Mouse (Mus musculus): ENCODE data around the gene Pde4b. TPM values are rescaled to one million over a fixed set of nuclear protein-coding genes. Genes with fewer than 3 reads are reported as not detected.

Gene Pde4b
- total RNA-seq, 2 experiments from 2014 or later = 119 to 125 TPM

GRCm38 (mm10) chr4:102568591-102568990 is 481.2 kb downstream of the Pde4b start:
- no peak for DNase-seq (ENCODE audit: low spot score in 2 of 2)

- no peak for DNase-seq (ENCODE audit: low spot score in 2 of 2)
Observed at GRCm38 (mm10) chr4:102569101-102569583, 481.8 kb downstream of the Pde4b start.

GRCm38 (mm10) chr4:102569950-102570765 is 482.8 kb downstream of the Pde4b start:
- DNase-seq (ENCODE audit: low spot score in 2 of 2) = no peak

GRCm38 (mm10) chr4:102570766-102571411 is 483.5 kb downstream of the Pde4b start:
- no peak for DNase-seq (ENCODE audit: low spot score in 2 of 2)

GRCm38 (mm10) chr4:102572031-102572430 is 484.7 kb downstream of the Pde4b start:
- DNase-seq (ENCODE audit: low spot score in 2 of 2) = no peak

- DNase-seq (ENCODE audit: low spot score in 2 of 2) = no peak
Observed at GRCm38 (mm10) chr4:102572591-102572990, 485.2 kb downstream of the Pde4b start.

- DNase-seq (ENCODE audit: low spot score in 2 of 2) = no peak
Observed at GRCm38 (mm10) chr4:102573361-102573781, 486.0 kb downstream of the Pde4b start.

GRCm38 (mm10) chr4:102574226-102574625 is 486.9 kb downstream of the Pde4b start:
- no peak for DNase-seq (ENCODE audit: low spot score in 2 of 2)

- no peak for DNase-seq (ENCODE audit: low spot score in 2 of 2)
Observed at GRCm38 (mm10) chr4:102574666-102575254, 487.4 kb downstream of the Pde4b start.

GRCm38 (mm10) chr4:102576109-102576508 is 488.8 kb downstream of the Pde4b start:
- DNase-seq (ENCODE audit: low spot score in 2 of 2) = no peak

- no peak for DNase-seq (ENCODE audit: low spot score in 2 of 2)
Observed at GRCm38 (mm10) chr4:102577636-102578035, 490.3 kb downstream of the Pde4b start.

- DNase-seq (ENCODE audit: low spot score in 2 of 2) = no peak
Observed at GRCm38 (mm10) chr4:102579051-102579450, 491.7 kb downstream of the Pde4b start.

GRCm38 (mm10) chr4:102579746-102580145 is 492.4 kb downstream of the Pde4b start:
- DNase-seq (ENCODE audit: low spot score in 2 of 2) = no peak

- no peak for DNase-seq (ENCODE audit: low spot score in 2 of 2)
Observed at GRCm38 (mm10) chr4:102582165-102582749, 494.9 kb downstream of the Pde4b start.

- DNase-seq (ENCODE audit: low spot score in 2 of 2) = no peak
Observed at GRCm38 (mm10) chr4:102582963-102583362, 495.6 kb downstream of the Pde4b start.

GRCm38 (mm10) chr4:102583469-102583868 is 496.1 kb downstream of the Pde4b start:
- no peak for DNase-seq (ENCODE audit: low spot score in 2 of 2)

- DNase-seq (ENCODE audit: low spot score in 2 of 2) = no peak
Observed at GRCm38 (mm10) chr4:102584601-102585265, 497.4 kb downstream of the Pde4b start.

GRCm38 (mm10) chr4:102585541-102585940 is 498.2 kb downstream of the Pde4b start:
- no peak for DNase-seq (ENCODE audit: low spot score in 2 of 2)

- no peak for DNase-seq (ENCODE audit: low spot score in 2 of 2)
Observed at GRCm38 (mm10) chr4:102586787-102587186, 499.4 kb downstream of the Pde4b start.

- DNase-seq (ENCODE audit: low spot score in 2 of 2) = peak; percentile 52 to 68
Observed at GRCm38 (mm10) chr4:102588668-102589455, 501.5 kb downstream of the Pde4b start.

Data from left cerebral cortex, adult 18-20 months (tissue).